Mouse (Mus musculus): ENCODE data around the gene Pex7.
"Not testable (repeated sequence)": the region's sequence is repeated elsewhere in the genome, so short reads cannot be mapped to it uniquely, and the experiment has no call there.

The Pex7 gene

GRCm38 (mm10) chr10:19934384-19935294 is 27.1 kb upstream of the Pex7 start, which contains the start of gene Map3k5:
Map3k5 (plus strand) TSS chr10:19934472.
- no peak for DNase-seq (ENCODE audit: extremely low spot score, low spot score)

- DNase-seq (ENCODE audit: extremely low spot score, low spot score), result peak; percentile 82
Measured at GRCm38 (mm10) chr10:19933511-19934383, 26.3 kb upstream of the Pex7 start.

GRCm38 (mm10) chr10:19932986-19933385 is 25.5 kb upstream of the Pex7 start:
- DNase-seq (ENCODE audit: extremely low spot score, low spot score), result no peak

GRCm38 (mm10) chr10:19928205-19928604 is 20.7 kb upstream of the Pex7 start:
- DNase-seq (ENCODE audit: extremely low spot score, low spot score), result no peak

GRCm38 (mm10) chr10:19926391-19926897 is 19.0 kb upstream of the Pex7 start:
- not testable (repeated sequence) for DNase-seq (ENCODE audit: extremely low spot score, low spot score)

- no peak for DNase-seq (ENCODE audit: extremely low spot score, low spot score)
Measured at GRCm38 (mm10) chr10:19924256-19924655, 16.8 kb upstream of the Pex7 start.

GRCm38 (mm10) chr10:19922410-19922809 is 14.9 kb upstream of the Pex7 start:
- no peak for DNase-seq (ENCODE audit: extremely low spot score, low spot score)

- DNase-seq (ENCODE audit: extremely low spot score, low spot score), result no peak
Measured at GRCm38 (mm10) chr10:19915301-19915700, 7.8 kb upstream of the Pex7 start.

- no peak for DNase-seq (ENCODE audit: extremely low spot score, low spot score)
Measured at GRCm38 (mm10) chr10:19913806-19914205, 6.3 kb upstream of the Pex7 start.

GRCm38 (mm10) chr10:19911583-19911982 is 4.1 kb upstream of the Pex7 start:
- no peak for DNase-seq (ENCODE audit: extremely low spot score, low spot score)

- no peak for DNase-seq (ENCODE audit: extremely low spot score, low spot score)
Measured at GRCm38 (mm10) chr10:19910516-19910915, 3.0 kb upstream of the Pex7 start.

GRCm38 (mm10) chr10:19908076-19908475 is 587 bp upstream of the Pex7 start:
- DNase-seq (ENCODE audit: extremely low spot score, low spot score), result no peak

GRCm38 (mm10) chr10:19904077-19904820 is 3.2 kb downstream of the Pex7 start:
- DNase-seq (ENCODE audit: extremely low spot score, low spot score), result no peak

GRCm38 (mm10) chr10:19901992-19902391 is 5.5 kb downstream of the Pex7 start:
- DNase-seq (ENCODE audit: extremely low spot score, low spot score), result no peak

- DNase-seq (ENCODE audit: extremely low spot score, low spot score), result no peak
Measured at GRCm38 (mm10) chr10:19900191-19900590, 7.3 kb downstream of the Pex7 start.

GRCm38 (mm10) chr10:19893976-19894375 is 13.5 kb downstream of the Pex7 start:
- DNase-seq (ENCODE audit: extremely low spot score, low spot score), result peak; percentile 33

GRCm38 (mm10) chr10:19893146-19893545 is 14.3 kb downstream of the Pex7 start:
- DNase-seq (ENCODE audit: extremely low spot score, low spot score), result no peak

- no peak for DNase-seq (ENCODE audit: extremely low spot score, low spot score)
Measured at GRCm38 (mm10) chr10:19891686-19892085, 15.8 kb downstream of the Pex7 start.

GRCm38 (mm10) chr10:19889908-19890307 is 17.6 kb downstream of the Pex7 start:
- no peak for DNase-seq (ENCODE audit: extremely low spot score, low spot score)

- DNase-seq (ENCODE audit: extremely low spot score, low spot score), result no peak
Measured at GRCm38 (mm10) chr10:19886249-19886648, 21.2 kb downstream of the Pex7 start.

- DNase-seq (ENCODE audit: extremely low spot score, low spot score), result no peak
Measured at GRCm38 (mm10) chr10:19884409-19884808, 23.1 kb downstream of the Pex7 start.
